Mouse (Mus musculus) MEL (cell line): ENCODE data around the gene Rsph10b.

Experiments used
- CTCF ChIP-seq, 3 experiments: IDR thresholded peaks in 2 of 3; conservative IDR thresholded peaks in 1 of 3; 2 replicates each; pipeline ENCODE4 v1.5.1; 2011 to 2012; ENCODE audit warnings: low read length in 3 of 3, low read depth in 2 of 3, mild to moderate bottlenecking in 2 of 3, improper control_type of control experiment in 1 of 3, inconsistent platforms in 1 of 3, mixed read lengths in 1 of 3, moderate library complexity in 1 of 3; ENCODE audit not compliant: control insufficient read depth in 1 of 3, insufficient read depth in 1 of 3, poor library complexity in 1 of 3, severe bottlenecking in 1 of 3
- GATA1 ChIP-seq: IDR thresholded peaks from 2 replicates; pipeline ENCODE4 v1.6.1; 2011; ENCODE audit warnings: low read depth, low read length, improper control_type of control experiment
- MAZ ChIP-seq: IDR thresholded peaks from 2 replicates; pipeline ENCODE4 v1.6.1; 2012; ENCODE audit warnings: low read depth, mild to moderate bottlenecking, inconsistent platforms, low read length, improper control_type of control experiment
- NELFE ChIP-seq: IDR thresholded peaks from 2 replicates; pipeline ENCODE4 v1.6.1; 2011; ENCODE audit warnings: low read depth, low read length, improper control_type of control experiment
- NRF1 ChIP-seq: IDR thresholded peaks from 2 replicates; pipeline ENCODE4 v1.6.1; 2014; ENCODE audit warnings: low read depth, mild to moderate bottlenecking, inconsistent platforms, low read length, improper control_type of control experiment, moderate library complexity; ENCODE audit not compliant: poor library complexity, insufficient read depth, severe bottlenecking
- RAD21 ChIP-seq: IDR thresholded peaks from 2 replicates; pipeline ENCODE4 v1.6.1; 2011; ENCODE audit warnings: mild to moderate bottlenecking, low read depth, low read length, improper control_type of control experiment
- ZNF384 ChIP-seq: IDR thresholded peaks from 2 replicates; pipeline ENCODE4 v1.6.1; 2012; ENCODE audit warnings: low read depth, mild to moderate bottlenecking, inconsistent platforms, low read length, improper control_type of control experiment

DNA sequence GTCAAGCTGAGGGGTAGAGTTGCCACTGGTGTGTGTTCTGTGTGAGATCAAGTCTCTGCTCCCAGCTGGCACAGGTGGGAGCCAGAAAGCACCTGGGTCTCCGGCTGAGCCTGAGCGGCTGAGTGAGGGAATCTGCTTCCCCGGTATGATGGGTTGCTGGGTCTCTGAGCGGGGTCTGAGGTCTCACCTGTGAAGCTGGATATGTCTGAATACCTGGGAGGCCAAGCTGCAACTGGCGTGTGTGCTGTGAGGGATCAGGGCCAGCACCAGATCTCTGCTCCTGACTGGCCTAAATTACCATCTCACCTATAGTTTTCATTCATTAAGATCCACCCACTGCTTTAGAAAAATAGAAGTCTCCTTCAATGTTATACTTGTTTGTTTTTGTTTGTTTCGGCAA is 24.3 kb downstream of the Rsph10b start:
- TF ChIP-seq CTCF (IDR thresholded peaks at IDR 0.05 in 2 of 3, conservative IDR thresholded peaks at IDR 0.05 in 1 of 3; ENCODE audit: control insufficient read depth in 1 of 3, insufficient read depth in 1 of 3, low read depth in 2 of 3, low read length in 3 of 3, poor library complexity in 1 of 3, severe bottlenecking in 1 of 3) (no peak), RAD21 (no peak), NELFE (no peak), NRF1 (no peak), ZNF384 (no peak), MAZ (no peak), GATA1 (no peak)
